Mouse (Mus musculus): ENCODE data around the gene Drc3. TPM values are rescaled to one million over a fixed set of nuclear protein-coding genes. Genes with fewer than 3 reads are reported as not detected.

Drc3 gene
- polyA plus RNA-seq, 1 experiment from 2014 or later = 5.2 TPM

DNA sequence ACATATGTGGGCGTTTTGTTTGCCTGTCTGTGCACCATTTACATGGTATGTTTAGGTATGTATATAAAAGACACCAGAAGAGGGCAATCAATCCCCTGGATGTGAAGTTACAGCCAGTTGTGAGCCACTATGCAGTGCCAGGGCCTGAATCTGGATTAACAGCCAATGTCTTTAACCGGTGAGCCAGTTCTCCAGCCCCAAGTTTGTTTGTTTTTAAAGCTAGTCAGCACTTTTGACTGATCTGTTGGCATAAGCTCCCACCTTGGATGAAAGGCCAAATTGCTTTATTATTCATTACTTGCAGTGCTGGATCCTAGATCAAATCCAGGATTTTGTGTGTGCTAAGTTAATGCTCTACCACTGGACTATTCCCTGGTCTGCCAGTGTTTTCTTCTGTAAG lies 1.7 kb upstream of the Drc3 start:
- Histone ChIP-seq H3K4me3 (ENCODE audit: low read depth, low read length) (peak overlapping the region; percentile 71), H3K9ac (replicated peaks; ENCODE audit: low read depth, low read length) (peak overlapping the region; percentile 77; the same call in 1 of the 2 replicates), H3K9me3 (ENCODE audit: control insufficient read depth, low read length) (no peaks in the 10 kb centered on the region), H3K4me2 (ENCODE audit: low read depth, low read length) (peak overlapping the region; percentile 94), H3K4me1 (ENCODE audit: control insufficient read depth, insufficient read depth, low read length) (peaks cover 17% of the 10 kb centered on the region), H3K27me3 (ENCODE audit: control insufficient read depth, insufficient read depth, low read length) (no peaks in the 10 kb centered on the region), H3K36me3 (ENCODE audit: control insufficient read depth, insufficient read depth, low read length) (no peaks in the 10 kb centered on the region), H3K27ac (ENCODE audit: low read depth, low read length) (no peak overlapping the region)
- no peak for ATAC-seq (ENCODE audit: low read depth)
- 51% methylated on average over 2 of the region's 2 CpGs for WGBS

DNA sequence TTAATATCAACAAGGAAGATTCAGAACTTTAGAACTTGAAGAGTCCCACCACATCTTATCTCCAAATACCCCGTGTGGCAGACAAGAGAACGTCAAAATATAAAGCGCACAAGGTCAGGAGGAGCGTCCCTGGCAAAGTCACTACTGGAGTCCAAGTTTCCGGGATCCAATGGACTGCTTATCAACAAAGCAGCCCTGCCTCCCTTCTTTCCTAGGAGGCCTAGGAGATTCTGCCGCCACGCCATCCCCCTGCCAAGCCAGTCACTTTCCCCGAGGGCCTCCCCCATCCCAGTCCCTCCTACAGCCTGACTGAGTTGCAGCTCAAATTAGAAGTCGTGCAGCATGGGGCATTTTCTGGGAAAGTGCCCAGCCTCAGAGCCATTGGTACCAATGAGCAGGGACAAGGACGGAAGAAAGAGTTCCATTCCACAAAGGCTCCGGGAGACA lies 1.2 kb upstream of the Drc3 start:
- Histone ChIP-seq H3K4me2 (ENCODE audit: low read depth, low read length) (peak overlapping the region; percentile 94), H3K27ac (ENCODE audit: low read depth, low read length) (peak overlapping the region; percentile 80), H3K4me1 (ENCODE audit: control insufficient read depth, insufficient read depth, low read length) (peaks cover 17% of the 10 kb centered on the region), H3K27me3 (ENCODE audit: control insufficient read depth, insufficient read depth, low read length) (no peaks in the 10 kb centered on the region), H3K9me3 (ENCODE audit: control insufficient read depth, low read length) (no peaks in the 10 kb centered on the region), H3K36me3 (ENCODE audit: control insufficient read depth, insufficient read depth, low read length) (no peaks in the 10 kb centered on the region), H3K9ac (replicated peaks; ENCODE audit: low read depth, low read length) (peak overlapping the region; percentile 77), H3K4me3 (ENCODE audit: low read depth, low read length) (peak overlapping the region; percentile 71)
- WGBS = 23% methylated on average over 11 of the region's 11 CpGs
- no peak for ATAC-seq (ENCODE audit: low read depth)

DNA sequence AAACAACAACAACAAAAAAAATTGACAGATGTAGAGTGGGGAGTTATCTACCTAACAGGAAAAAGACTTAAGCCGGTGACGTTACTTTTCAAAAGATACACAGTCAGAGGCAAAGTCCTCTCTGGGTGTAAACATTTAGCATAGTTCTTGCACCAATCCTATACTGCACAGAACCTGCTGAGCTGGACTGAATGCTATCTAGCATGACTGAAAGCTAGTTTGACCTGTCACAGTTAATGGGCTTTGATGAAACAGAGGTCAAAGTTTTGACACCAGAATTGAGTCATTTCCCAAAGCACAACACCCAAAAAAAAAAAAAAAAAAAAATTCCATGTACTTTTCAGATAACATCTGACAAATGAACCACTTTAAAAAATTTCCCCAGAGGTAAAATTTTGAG lies 2.8 kb downstream of the Drc3 start:
- H3K4me2 ChIP-seq (ENCODE audit: low read depth, low read length) = no peak overlapping the region
- H3K9me3 ChIP-seq (ENCODE audit: control insufficient read depth, low read length) = no peaks in the 10 kb centered on the region
- peaks cover 16% of the 10 kb centered on the region for H3K4me1 ChIP-seq (ENCODE audit: control insufficient read depth, insufficient read depth, low read length)
- WGBS = 95% methylated on average over 2 of the region's 2 CpGs
- H3K27ac ChIP-seq (ENCODE audit: low read depth, low read length) = no peak overlapping the region
- no peak overlapping the region for H3K4me3 ChIP-seq (ENCODE audit: low read depth, low read length)
- H3K27me3 ChIP-seq (ENCODE audit: control insufficient read depth, insufficient read depth, low read length) = no peaks in the 10 kb centered on the region
- H3K9ac ChIP-seq (replicated peaks; ENCODE audit: low read depth, low read length) = no peak overlapping the region
- H3K36me3 ChIP-seq (ENCODE audit: control insufficient read depth, insufficient read depth, low read length) = no peaks in the 10 kb centered on the region
- ATAC-seq (ENCODE audit: low read depth) = no peak

DNA sequence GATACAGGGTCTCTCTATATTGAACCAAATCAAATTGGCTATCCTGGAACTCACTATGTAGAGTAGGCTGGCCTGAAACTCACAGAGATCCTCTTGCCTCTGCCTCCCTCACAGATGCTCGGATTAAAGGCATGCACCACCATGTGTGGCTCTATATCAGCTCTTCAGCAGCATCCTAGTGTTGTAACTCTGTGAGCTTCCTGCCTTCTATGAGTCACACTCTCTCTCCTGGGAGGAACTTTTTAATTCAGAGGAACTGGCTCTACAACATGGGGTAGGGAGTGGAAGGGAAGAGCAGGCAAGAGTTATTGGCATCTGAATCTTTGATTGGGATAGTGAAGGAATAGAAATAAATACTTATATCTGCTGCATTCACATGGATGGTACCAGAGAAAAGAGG lies 4.0 kb downstream of the Drc3 start:
- ATAC-seq (ENCODE audit: low read depth) = no peak
- Histone ChIP-seq H3K9ac (replicated peaks; ENCODE audit: low read depth, low read length) (no peak overlapping the region), H3K9me3 (ENCODE audit: control insufficient read depth, low read length) (no peaks in the 10 kb centered on the region), H3K4me1 (ENCODE audit: control insufficient read depth, insufficient read depth, low read length) (peaks cover 5% of the 10 kb centered on the region), H3K27ac (ENCODE audit: low read depth, low read length) (no peak overlapping the region), H3K4me3 (ENCODE audit: low read depth, low read length) (no peak overlapping the region), H3K27me3 (ENCODE audit: control insufficient read depth, insufficient read depth, low read length) (no peaks in the 10 kb centered on the region), H3K4me2 (ENCODE audit: low read depth, low read length) (no peak overlapping the region), H3K36me3 (ENCODE audit: control insufficient read depth, insufficient read depth, low read length) (no peaks in the 10 kb centered on the region)
- WGBS = 42% methylated on average over 1 of the region's 1 CpGs

DNA sequence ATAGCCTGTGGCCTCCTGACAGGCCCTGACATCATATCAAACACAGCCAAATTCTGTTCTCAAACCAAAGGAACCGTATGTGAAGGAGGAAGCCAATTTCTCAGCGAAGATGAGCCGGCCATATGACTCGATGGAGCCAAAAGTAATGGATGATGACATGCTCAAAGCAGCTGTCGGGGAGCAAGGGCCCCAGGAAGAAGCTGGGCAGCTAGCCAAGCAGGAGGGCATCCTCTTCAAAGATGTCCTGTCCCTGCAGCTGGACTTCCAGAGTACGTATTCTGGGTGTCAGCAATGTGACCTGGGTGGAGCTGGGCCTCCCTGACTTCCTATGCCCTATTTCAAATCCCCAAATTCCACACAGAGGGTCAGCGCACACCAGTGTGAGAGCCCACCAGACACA lies 5.4 kb downstream of the Drc3 start:
- Histone ChIP-seq H3K36me3 (ENCODE audit: control insufficient read depth, insufficient read depth, low read length) (no peaks in the 10 kb centered on the region), H3K9me3 (ENCODE audit: control insufficient read depth, low read length) (no peaks in the 10 kb centered on the region), H3K4me3 (ENCODE audit: low read depth, low read length) (no peak overlapping the region), H3K4me2 (ENCODE audit: low read depth, low read length) (no peak overlapping the region), H3K27me3 (ENCODE audit: control insufficient read depth, insufficient read depth, low read length) (no peaks in the 10 kb centered on the region), H3K27ac (ENCODE audit: low read depth, low read length) (no peak overlapping the region), H3K9ac (replicated peaks; ENCODE audit: low read depth, low read length) (no peak overlapping the region), H3K4me1 (ENCODE audit: control insufficient read depth, insufficient read depth, low read length) (0 out of 2 replicates have a peak, but pooled peaks cover 2% of the 10 kb centered on the region)
- 84% methylated on average over 7 of the region's 7 CpGs for whole genome bisulfite sequencing
- ATAC-seq (ENCODE audit: low read depth) = no peak

DNA sequence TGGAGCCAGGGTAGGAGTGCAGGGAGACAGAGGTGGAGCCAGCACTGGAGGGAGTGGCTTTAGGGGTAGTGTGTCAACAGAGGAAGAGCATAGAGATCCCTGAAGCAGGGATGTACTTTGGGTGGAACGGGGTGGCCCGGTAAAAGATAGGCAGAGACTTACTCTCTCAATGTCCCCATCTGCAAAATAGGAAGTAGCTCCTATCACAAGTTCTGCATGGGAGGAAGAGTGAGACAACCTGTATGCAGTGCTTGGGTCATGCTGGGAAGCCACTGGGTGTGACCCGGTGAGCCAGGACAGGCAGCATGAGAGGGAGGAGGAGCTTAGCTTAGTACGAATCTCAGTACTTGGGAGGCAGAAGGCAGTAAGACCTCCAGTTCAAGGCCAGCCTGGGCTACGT lies 6.0 kb downstream of the Drc3 start:
- WGBS = 74% methylated on average over 5 of the region's 5 CpGs
- H3K9me3 ChIP-seq (ENCODE audit: control insufficient read depth, low read length) = no peaks in the 10 kb centered on the region
- no peak overlapping the region for H3K9ac ChIP-seq (replicated peaks; ENCODE audit: low read depth, low read length)
- H3K4me3 ChIP-seq (ENCODE audit: low read depth, low read length) = no peak overlapping the region
- H3K27ac ChIP-seq (ENCODE audit: low read depth, low read length) = no peak overlapping the region
- no peaks in the 10 kb centered on the region for H3K4me1 ChIP-seq (ENCODE audit: control insufficient read depth, insufficient read depth, low read length)
- no peak overlapping the region for H3K4me2 ChIP-seq (ENCODE audit: low read depth, low read length)
- ATAC-seq (ENCODE audit: low read depth) = no peak
- no peaks in the 10 kb centered on the region for H3K27me3 ChIP-seq (ENCODE audit: control insufficient read depth, insufficient read depth, low read length)
- H3K36me3 ChIP-seq (ENCODE audit: control insufficient read depth, insufficient read depth, low read length) = no peaks in the 10 kb centered on the region

DNA sequence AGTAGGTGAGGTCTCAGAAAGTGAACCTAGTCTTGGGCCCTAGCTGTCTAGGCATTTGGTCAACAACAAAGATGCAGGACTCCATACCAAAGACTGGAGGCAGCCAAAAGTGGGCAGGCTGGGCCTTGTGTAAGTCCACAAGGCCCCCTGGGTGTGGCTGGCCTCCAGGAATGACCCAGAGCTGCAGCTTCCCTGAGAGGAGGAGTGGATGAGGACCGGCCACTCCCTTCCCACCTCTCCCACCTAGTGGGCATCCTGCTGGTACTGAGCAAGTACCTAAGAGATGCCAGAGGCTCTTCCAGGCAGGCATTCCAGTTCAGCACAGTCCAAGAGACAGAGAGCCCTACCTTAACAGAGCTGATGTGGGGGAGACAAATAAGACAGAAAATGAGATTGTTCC lies 6.8 kb downstream of the Drc3 start:
- no peak overlapping the region for H3K4me2 ChIP-seq (ENCODE audit: low read depth, low read length)
- H3K27me3 ChIP-seq (ENCODE audit: control insufficient read depth, insufficient read depth, low read length) = no peaks in the 10 kb centered on the region
- WGBS = 86% methylated on average over 1 of the region's 1 CpGs

DNA sequence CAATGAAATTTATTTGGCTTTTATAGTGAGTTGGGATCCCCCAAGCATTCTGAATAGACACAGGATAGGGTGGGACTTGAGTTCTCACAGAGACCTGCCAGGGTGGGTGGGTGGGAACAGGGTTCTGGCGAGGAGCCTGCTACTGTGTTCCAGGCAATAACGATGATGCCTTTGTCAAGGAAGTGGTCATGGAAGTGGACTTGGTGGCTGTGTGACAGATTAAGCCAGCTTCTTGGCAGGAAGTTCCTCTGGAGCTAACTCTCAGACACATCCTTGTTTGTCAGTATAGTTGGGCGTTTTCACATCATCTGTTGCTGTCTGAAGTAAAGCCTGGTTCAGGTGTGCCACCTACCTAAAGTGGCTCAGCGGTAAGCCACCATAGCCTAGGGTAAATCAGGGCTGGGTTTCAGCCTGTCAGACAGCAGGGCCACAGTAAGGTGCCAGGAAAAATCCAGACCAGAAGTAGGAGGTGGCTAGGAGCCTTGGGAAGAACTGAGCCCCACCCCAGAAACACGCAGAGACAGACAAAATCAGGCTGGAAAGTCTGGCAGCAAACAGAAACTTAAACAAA lies 7.6 kb downstream of the Drc3 start:
- Histone ChIP-seq H3K4me1 (ENCODE audit: control insufficient read depth, insufficient read depth, low read length) (no peaks in the 10 kb centered on the region), H3K9ac (replicated peaks; ENCODE audit: low read depth, low read length) (no peak overlapping the region), H3K36me3 (ENCODE audit: control insufficient read depth, insufficient read depth, low read length) (no peaks in the 10 kb centered on the region), H3K4me3 (ENCODE audit: low read depth, low read length) (no peak overlapping the region), H3K4me2 (ENCODE audit: low read depth, low read length) (no peak overlapping the region), H3K27me3 (ENCODE audit: control insufficient read depth, insufficient read depth, low read length) (no peaks in the 10 kb centered on the region), H3K27ac (ENCODE audit: low read depth, low read length) (no peak overlapping the region), H3K9me3 (ENCODE audit: control insufficient read depth, low read length) (no peaks in the 10 kb centered on the region)
- 78% methylated on average over 5 of the region's 5 CpGs for WGBS
- no peak for ATAC-seq (ENCODE audit: low read depth)

More for the DNA sequence above, 6.8 kb downstream of the Drc3 start:
- no peaks in the 10 kb centered on the region for H3K4me1 ChIP-seq (ENCODE audit: control insufficient read depth, insufficient read depth, low read length)
- no peak for ATAC-seq (ENCODE audit: low read depth)
- no peaks in the 10 kb centered on the region for H3K36me3 ChIP-seq (ENCODE audit: control insufficient read depth, insufficient read depth, low read length)
- H3K27ac ChIP-seq (ENCODE audit: low read depth, low read length) = no peak overlapping the region
- no peaks in the 10 kb centered on the region for H3K9me3 ChIP-seq (ENCODE audit: control insufficient read depth, low read length)
- H3K4me3 ChIP-seq (ENCODE audit: low read depth, low read length) = no peak overlapping the region
- no peak overlapping the region for H3K9ac ChIP-seq (replicated peaks; ENCODE audit: low read depth, low read length)

DNA sequence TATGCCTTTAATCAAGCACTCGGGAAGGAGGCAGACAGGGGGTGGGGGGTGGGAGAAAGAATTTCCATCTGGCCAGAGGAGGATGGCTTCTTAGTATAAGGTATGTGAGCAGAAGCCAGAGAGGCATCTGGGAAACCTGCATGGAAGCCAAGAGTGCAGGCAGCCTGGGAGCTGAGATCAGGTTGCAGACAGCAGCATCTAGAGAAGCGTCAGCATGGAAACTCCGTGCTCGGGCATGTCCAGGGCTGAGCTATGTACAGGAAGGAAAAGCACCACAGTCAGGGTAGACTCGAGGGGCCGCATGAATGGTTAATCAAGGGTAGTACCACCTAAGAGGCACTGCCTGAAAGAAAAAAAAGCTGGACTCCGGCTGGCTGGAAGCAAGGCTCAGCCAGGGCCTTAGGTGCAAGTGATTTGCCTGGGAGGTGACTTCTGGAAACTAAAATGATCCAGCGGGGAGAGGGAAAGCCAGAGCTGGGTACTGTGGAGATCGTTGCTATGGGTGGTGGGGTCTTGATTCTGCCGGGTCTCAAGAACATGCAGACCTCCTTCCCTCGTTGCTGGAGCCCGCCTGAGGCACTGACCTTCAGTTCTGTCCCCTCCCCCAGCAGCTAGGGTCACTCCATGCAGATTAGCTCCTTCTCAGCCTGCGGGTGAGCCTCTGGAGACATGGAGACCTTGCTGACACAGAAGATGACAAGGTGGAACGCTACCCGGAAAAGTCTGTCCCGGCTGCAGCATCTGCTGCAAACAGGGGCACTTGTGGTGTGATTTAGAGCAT lies 13.3 kb downstream of the Drc3 start:
- no peaks in the 10 kb centered on the region for H3K36me3 ChIP-seq (ENCODE audit: control insufficient read depth, insufficient read depth, low read length)
- no peak overlapping the region for H3K4me2 ChIP-seq (ENCODE audit: low read depth, low read length)
- ATAC-seq (ENCODE audit: low read depth) = no peak
- H3K27ac ChIP-seq (ENCODE audit: low read depth, low read length) = no peak overlapping the region
- no peak overlapping the region for H3K9ac ChIP-seq (replicated peaks; ENCODE audit: low read depth, low read length)
- WGBS = 49% methylated on average over 16 of the region's 16 CpGs
- no peak overlapping the region for H3K4me3 ChIP-seq (ENCODE audit: low read depth, low read length)
- H3K4me1 ChIP-seq (ENCODE audit: control insufficient read depth, insufficient read depth, low read length) = no peaks in the 10 kb centered on the region
- no peaks in the 10 kb centered on the region for H3K27me3 ChIP-seq (ENCODE audit: control insufficient read depth, insufficient read depth, low read length)
- no peaks in the 10 kb centered on the region for H3K9me3 ChIP-seq (ENCODE audit: control insufficient read depth, low read length)

Measured in neural tube, embryonic 14.5 days (tissue).